Mouse (Mus musculus): ENCODE results near the gene Cxcr3. TPM values are rescaled to one million over a fixed set of nuclear protein-coding genes. Genes with fewer than 3 reads are reported as not detected.
A peak's percentile ranks its signal among the peaks of the same experiment; 100 is the strongest.

Gene Cxcr3
- total and polyA plus RNA-seq, 3 experiments, result not detected

- no peak for DNase-seq (ENCODE audit: extremely low read depth)
- TF ChIP-seq NELFE (IDR thresholded peaks at IDR 0.05; ENCODE audit: low read depth, low read length) (no peak), JUND (conservative IDR thresholded peaks at IDR 0.05; ENCODE audit: low read depth, low read length) (no peak), JUN (IDR thresholded peaks at IDR 0.05; ENCODE audit: insufficient read depth, low read depth, low read length) (no peak), POLR2A (IDR thresholded peaks at IDR 0.05; ENCODE audit: low read depth, low read length) (no peak)
Observed at GRCm38 (mm10) chrX:101740335-101741063, 6.4 kb upstream of the Cxcr3 start.

GRCm38 (mm10) chrX:101737201-101737600 is 3.1 kb upstream of the Cxcr3 start:
- Histone ChIP-seq H3K79me2 (replicated peaks; ENCODE audit: control insufficient read depth, extremely low read depth, insufficient read depth, poor library complexity, severe bottlenecking) (no peaks in the 10 kb centered on the region), H3K4me1 (ENCODE audit: control insufficient read depth in 1 of 2, insufficient read depth in 2 of 2) (peaks cover 6 to 48% of the 10 kb centered on the region in 2 experiments), H3K4me2 (ENCODE audit: insufficient read depth, low read depth, poor library complexity, severe bottlenecking) (no peak overlapping the region), H3K36me3 (replicated peaks in 1 of 2; ENCODE audit: control insufficient read depth in 1 of 2, insufficient read depth in 1 of 2, low read length in 1 of 2) (no peaks in the 10 kb centered on the region), H3K4me3 (replicated peaks in 1 of 3; ENCODE audit: low read depth in 2 of 3, low read length in 2 of 3, poor library complexity in 1 of 3) (no peak overlapping the region), H3K9ac (ENCODE audit: insufficient read depth, low read depth) (no peak overlapping the region), H3K27me3 (replicated peaks) (no peaks in the 10 kb centered on the region), H3K9me3 (replicated peaks; ENCODE audit: low read length) (no peaks in the 10 kb centered on the region), H3K27ac (ENCODE audit: insufficient read depth, low read depth) (no peak overlapping the region)
- dilution Hi-C loops (cut with MboI; ENCODE audit: extremely low pct_ligation_motif_present, extremely low pct_unique_long_range_greater_than_20kb, low sequenced_read_pairs) (no loop called here), in situ Hi-C loops (cut with MboI; ENCODE audit: low pct_ligation_motif_present, low pct_unique_long_range_greater_than_20kb, low sequenced_read_pairs) (no loop called here)
- DNase-seq (ENCODE audit: extremely low read depth), result no peak
- TF ChIP-seq BHLHE40 (IDR thresholded peaks at IDR 0.05; ENCODE audit: low read depth, low read length), result 0 out of 2 replicates have a peak, but pooled peaks have one; percentile 19
- no peak for TF ChIP-seq CHD1 (IDR thresholded peaks at IDR 0.05; ENCODE audit: low read depth, low read length)
- peak; percentile 9; the same call in 1 of the 2 replicates for TF ChIP-seq EP300 (IDR thresholded peaks at IDR 0.05; ENCODE audit: low read length)

More at GRCm38 (mm10) chrX:101740335-101741063, 6.4 kb upstream of the Cxcr3 start:
- Histone ChIP-seq H3K36me3 (replicated peaks in 1 of 2; ENCODE audit: control insufficient read depth in 1 of 2, insufficient read depth in 1 of 2, low read length in 1 of 2) (no peaks in the 10 kb centered on the region), H3K4me1 (ENCODE audit: control insufficient read depth in 1 of 2, insufficient read depth in 2 of 2) (peaks cover 0 to 27% of the 10 kb centered on the region in 2 experiments; a peak in 2 of 4 replicates), H3K4me2 (ENCODE audit: insufficient read depth, low read depth, poor library complexity, severe bottlenecking) (no peak overlapping the region), H3K79me2 (replicated peaks; ENCODE audit: control insufficient read depth, extremely low read depth, insufficient read depth, poor library complexity, severe bottlenecking) (no peaks in the 10 kb centered on the region), H3K9ac (ENCODE audit: insufficient read depth, low read depth) (no peak overlapping the region), H3K4me3 (replicated peaks in 1 of 3; ENCODE audit: low read depth in 2 of 3, low read length in 2 of 3, poor library complexity in 1 of 3) (no peak overlapping the region), H3K27me3 (replicated peaks) (no peaks in the 10 kb centered on the region), H3K9me3 (replicated peaks; ENCODE audit: low read length) (no peaks in the 10 kb centered on the region), H3K27ac (ENCODE audit: insufficient read depth, low read depth) (no peak overlapping the region)
- in situ Hi-C loops (cut with MboI; ENCODE audit: low pct_ligation_motif_present, low pct_unique_long_range_greater_than_20kb, low sequenced_read_pairs) (no loop called here), dilution Hi-C loops (cut with MboI; ENCODE audit: extremely low pct_ligation_motif_present, extremely low pct_unique_long_range_greater_than_20kb, low sequenced_read_pairs) (no loop called here)

GRCm38 (mm10) chrX:101734981-101735380 is 912 bp upstream of the Cxcr3 start:
- H3K79me2 ChIP-seq (replicated peaks; ENCODE audit: control insufficient read depth, extremely low read depth, insufficient read depth, poor library complexity, severe bottlenecking), result no peaks in the 10 kb centered on the region
- dilution Hi-C loops (cut with MboI; ENCODE audit: extremely low pct_ligation_motif_present, extremely low pct_unique_long_range_greater_than_20kb, low sequenced_read_pairs), result no loop called here
- H3K4me3 ChIP-seq (replicated peaks in 1 of 3; ENCODE audit: low read depth in 2 of 3, low read length in 2 of 3, poor library complexity in 1 of 3), result no peak overlapping the region
- no peak overlapping the region for H3K4me2 ChIP-seq (ENCODE audit: insufficient read depth, low read depth, poor library complexity, severe bottlenecking)
- TF ChIP-seq ZKSCAN1 (IDR thresholded peaks at IDR 0.05; ENCODE audit: borderline replicate concordance, low read depth, low read length) (no peak), JUN (IDR thresholded peaks at IDR 0.05; ENCODE audit: insufficient read depth, low read depth, low read length) (no peak), UBTF (IDR thresholded peaks at IDR 0.05; ENCODE audit: low read depth, low read length) (no peak), CTCF (conservative IDR thresholded peaks at IDR 0.05 in 1 of 2, IDR thresholded peaks at IDR 0.05 in 1 of 2; ENCODE audit: low read depth in 2 of 2, low read length in 2 of 2) (no peak), ZMIZ1 (IDR thresholded peaks at IDR 0.05; ENCODE audit: low read depth, low read length) (no peak), KAT2A (IDR thresholded peaks at IDR 0.05; ENCODE audit: insufficient replicate concordance, low read length) (no peak), MXI1 (IDR thresholded peaks at IDR 0.05; ENCODE audit: low read depth, low read length) (no peak), USF1 (IDR thresholded peaks at IDR 0.05; ENCODE audit: low read depth, low read length) (no peak), MAZ (IDR thresholded peaks at IDR 0.05; ENCODE audit: low read depth, low read length) (no peak), MAFK (IDR thresholded peaks at IDR 0.05; ENCODE audit: insufficient replicate concordance, low read length) (no peak), ELF1 (IDR thresholded peaks at IDR 0.05; ENCODE audit: low read depth, low read length) (no peak), POLR2AphosphoS2 (IDR thresholded peaks at IDR 0.05; ENCODE audit: low read depth, low read length) (no peak), E2F4 (IDR thresholded peaks at IDR 0.05; ENCODE audit: insufficient replicate concordance, low read depth, low read length) (no peak), NELFE (IDR thresholded peaks at IDR 0.05; ENCODE audit: low read depth, low read length) (no peak), RCOR1 (conservative IDR thresholded peaks at IDR 0.05; ENCODE audit: low read depth, low read length) (no peak), MYC (IDR thresholded peaks at IDR 0.05; ENCODE audit: low read depth, low read length) (no peak)
- no peak overlapping the region for H3K9ac ChIP-seq (ENCODE audit: insufficient read depth, low read depth)
- in situ Hi-C loops (cut with MboI; ENCODE audit: low pct_ligation_motif_present, low pct_unique_long_range_greater_than_20kb, low sequenced_read_pairs), result no loop called here
- H3K27ac ChIP-seq (ENCODE audit: insufficient read depth, low read depth), result no peak overlapping the region
- H3K36me3 ChIP-seq (replicated peaks in 1 of 2; ENCODE audit: control insufficient read depth in 1 of 2, insufficient read depth in 1 of 2, low read length in 1 of 2), result no peaks in the 10 kb centered on the region
- no peaks in the 10 kb centered on the region for H3K9me3 ChIP-seq (replicated peaks; ENCODE audit: low read length)
- H3K4me1 ChIP-seq (ENCODE audit: control insufficient read depth in 1 of 2, insufficient read depth in 2 of 2), result peaks cover 6 to 52% of the 10 kb centered on the region in 2 experiments
- DNase-seq (ENCODE audit: extremely low read depth), result no peak
- no peaks in the 10 kb centered on the region for H3K27me3 ChIP-seq (replicated peaks)
